Mouse (Mus musculus) heart, postnatal 0 days (tissue): ENCODE data around the gene Rundc1. TPM values are rescaled to one million over a fixed set of nuclear protein-coding genes. Genes with fewer than 3 reads are reported as not detected.
"Not testable (repeated sequence)": the region's sequence is repeated elsewhere in the genome, so short reads cannot be mapped to it uniquely, and the experiment has no call there.

Experiments
- ATAC-seq: fragments of 200-750 bp; cut with Nextera tagmentation; 2 replicates; pipeline ENCODE4 v1.8.0; 2017; ENCODE audit warnings: low read depth, moderate number of reproducible peaks, moderate library complexity; ENCODE audit not compliant: insufficient read depth
- DNase-seq: peaks from one replicate; pipeline ENCODE4 v3.0.0-alpha.2; 2016; ENCODE audit warnings: low spot score
- H3K27ac ChIP-seq: fragments of 300-500 bp; sonication (generic); 2 replicates; pipeline ENCODE4 v1.5.1; 2014; ENCODE audit warnings: low read depth, mild to moderate bottlenecking
- H3K27me3 ChIP-seq: fragments of 300-500 bp; sonication (generic); 2 replicates; pipeline ENCODE4 v1.6.1; 2014; ENCODE audit warnings: low read length, mixed read lengths; ENCODE audit not compliant: control insufficient read depth, insufficient read depth
- H3K36me3 ChIP-seq: fragments of 300-500 bp; sonication (generic); replicated peaks from 2 replicates; pipeline ENCODE4 v1.6.1; 2014; ENCODE audit warnings: low read length, mixed read lengths; ENCODE audit not compliant: control insufficient read depth, insufficient read depth
- H3K4me1 ChIP-seq: fragments of 300-500 bp; sonication (generic); 2 replicates; pipeline ENCODE4 v1.6.1; 2014; ENCODE audit warnings: antibody characterized with exemption; ENCODE audit not compliant: control insufficient read depth, insufficient read depth
- H3K4me2 ChIP-seq: fragments of 300-500 bp; sonication (generic); 2 replicates; pipeline ENCODE4 v1.6.1; 2014; ENCODE audit warnings: low read depth, mild to moderate bottlenecking, low read length, moderate library complexity
- H3K4me3 ChIP-seq: fragments of 300-500 bp; sonication (generic); 2 replicates; pipeline ENCODE4 v1.5.1; 2014; ENCODE audit warnings: low read depth, low read length
- H3K9ac ChIP-seq: fragments of 300-500 bp; sonication (generic); replicated peaks from 2 replicates; pipeline ENCODE4 v1.6.1; 2014; ENCODE audit warnings: low read depth, low read length, mixed read lengths
- H3K9me3 ChIP-seq: fragments of 300-500 bp; sonication (generic); replicated peaks from 2 replicates; pipeline ENCODE4 v1.6.1; 2016; ENCODE audit warnings: low read length; ENCODE audit not compliant: control insufficient read depth
- CTCF ChIP-seq: IDR thresholded peaks from 2 replicates; pipeline ENCODE4 v1.5.1; 2016; ENCODE audit warnings: antibody characterized with exemption, control low read depth, low read depth
- EP300 ChIP-seq: IDR thresholded peaks from 2 replicates; pipeline ENCODE4 v1.6.1; 2016; ENCODE audit warnings: antibody characterized with exemption, low read depth
- WGBS: fragments of 180-500 bp; shearing (Covaris S2); extraction: QIAGEN DNeasy Blood & Tissue Kit; methylation state at CpG from one replicate; pipeline ENCODE4 v1.1.7; 2014; 5-methylcytosine and 5-hydroxymethylcytosine counted together
- polyA plus RNA-seq: library from polyadenylated mRNA; unstranded; fragments of >200 nt; fragmentation: Nextera tagmentation; extraction: Ambion mirVana; gene quantifications from 2 replicates; pipeline ENCODE4 v1.2.1, GENCODE M21; 2015
- total RNA-seq: library from RNA; depleted of rRNA; stranded (reverse); fragments of >200 nt; gene quantifications from 2 replicates; pipeline ENCODE4 v1.2.3, GENCODE M21; 2014; ENCODE audit warnings: low replicate concordance

The Rundc1 gene
- total and polyA plus RNA-seq, 2 experiments from 2014 or later: 7.5 to 11.7 TPM

DNA sequence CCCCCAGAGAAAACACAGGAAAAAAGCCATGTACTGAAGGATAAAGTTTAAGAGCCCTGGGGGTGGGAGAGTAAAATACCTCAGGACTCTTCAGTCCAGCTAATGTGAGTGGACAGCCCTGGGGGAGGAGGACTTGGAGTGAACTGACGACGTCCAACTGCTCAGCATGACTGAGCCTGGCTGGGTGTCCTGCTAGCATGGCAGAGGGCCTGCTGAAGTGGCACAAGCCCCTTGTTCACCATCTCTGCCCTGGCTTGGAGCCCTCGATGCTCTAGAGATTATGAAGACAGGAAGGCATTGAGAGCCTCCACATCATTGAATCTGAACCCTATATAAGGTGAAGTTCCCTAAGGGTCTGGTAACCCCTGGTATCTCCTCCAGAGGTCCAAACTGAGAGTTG is 47.0 kb downstream of the Rundc1 start:
- no peak overlapping the region for H3K9ac ChIP-seq
- 52% methylated on average over 3 of the region's 3 CpGs for WGBS
- no peak overlapping the region for H3K4me2 ChIP-seq
- 0 out of 2 replicates have a peak, but pooled peaks cover 6% of the 10 kb centered on the region for H3K4me1 ChIP-seq
- H3K36me3 ChIP-seq: no peaks in the 10 kb centered on the region
- H3K4me3 ChIP-seq: no peak overlapping the region
- H3K27ac ChIP-seq: no peak overlapping the region
- no peaks in the 10 kb centered on the region for H3K27me3 ChIP-seq
- TF ChIP-seq EP300 (no peak), CTCF (no peak)
- H3K9me3 ChIP-seq: no peaks in the 10 kb centered on the region
- ATAC-seq: no peak
- no peak for DNase-seq

DNA sequence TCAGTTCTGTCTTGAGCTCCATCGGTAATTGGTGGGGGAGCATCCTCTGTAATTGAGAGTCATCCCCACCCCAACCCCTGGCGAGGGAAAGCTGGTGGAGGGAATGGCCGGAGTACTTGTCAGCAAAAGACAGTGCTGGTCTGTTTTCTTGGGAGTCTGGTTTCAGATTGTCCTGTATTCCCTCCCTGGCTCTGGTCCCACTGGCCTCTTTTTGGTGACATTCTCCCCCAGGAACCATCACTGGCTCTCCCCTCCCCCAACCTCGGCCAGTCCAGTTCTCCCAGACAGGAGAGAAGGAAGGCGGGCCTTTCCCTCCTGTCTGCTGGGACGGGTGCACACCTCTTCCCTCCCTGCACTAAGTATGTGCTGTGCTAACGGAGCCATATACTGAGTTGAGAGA is 47.5 kb downstream of the Rundc1 start:
- no peaks in the 10 kb centered on the region for H3K9me3 ChIP-seq
- no peak for ATAC-seq
- H3K4me1 ChIP-seq: 0 out of 2 replicates have a peak, but pooled peaks cover 4% of the 10 kb centered on the region
- H3K36me3 ChIP-seq: no peaks in the 10 kb centered on the region
- TF ChIP-seq EP300 (no peak), CTCF (no peak)
- no peak overlapping the region for H3K27ac ChIP-seq
- H3K9ac ChIP-seq: no peak overlapping the region
- H3K27me3 ChIP-seq: no peaks in the 10 kb centered on the region
- 54% methylated on average over 7 of the region's 7 CpGs for WGBS
- H3K4me2 ChIP-seq: no peak overlapping the region
- H3K4me3 ChIP-seq: no peak overlapping the region
- DNase-seq: no peak

DNA sequence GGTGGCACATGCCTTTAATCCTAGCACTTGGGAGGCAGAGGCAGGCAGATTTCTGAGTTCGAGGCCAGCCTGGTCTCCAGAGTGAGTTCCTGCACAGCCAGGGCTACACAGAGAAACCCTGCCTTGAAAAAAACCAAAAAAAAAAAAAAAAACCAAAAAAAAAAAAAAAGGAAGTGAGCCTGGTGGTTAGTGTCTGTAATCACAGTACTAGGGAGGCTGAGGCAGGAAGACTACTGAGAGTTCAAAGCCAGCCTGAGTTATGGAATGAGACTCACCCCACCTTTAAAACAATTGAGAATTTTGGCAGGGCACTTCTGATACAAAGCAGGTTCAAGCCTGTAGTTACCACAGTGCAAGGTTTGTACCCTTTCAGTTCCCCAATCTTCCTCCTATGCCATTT is 48.8 kb downstream of the Rundc1 start:
- ATAC-seq, H3K4me2 ChIP-seq, DNase-seq, H3K4me3 ChIP-seq, H3K27ac ChIP-seq, H3K36me3 ChIP-seq, H3K9ac ChIP-seq, H3K9me3 ChIP-seq, H3K4me1 ChIP-seq, H3K27me3 ChIP-seq: not testable (repeated sequence)
- WGBS: 62% methylated on average over 1 of the region's 1 CpGs

DNA sequence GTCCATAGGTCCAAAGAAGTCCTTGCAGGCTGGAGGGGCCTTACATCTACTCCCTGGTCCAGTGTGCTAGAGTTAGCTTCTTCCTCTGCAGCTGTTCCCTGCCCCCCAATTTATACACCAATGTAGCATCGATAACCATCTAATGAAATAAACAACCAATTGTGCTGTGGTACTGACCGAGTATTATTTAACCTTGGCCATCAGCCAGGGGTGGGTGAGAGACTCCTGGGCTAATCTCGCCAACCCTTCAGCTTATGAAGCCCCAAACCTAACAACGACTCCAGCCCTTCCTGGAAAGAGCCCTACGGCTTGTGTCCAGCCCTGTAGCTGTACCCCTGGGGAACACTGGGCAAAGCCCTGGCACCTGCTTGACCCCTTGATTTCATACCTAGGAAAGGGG is 49.4 kb downstream of the Rundc1 start:
- Histone ChIP-seq H3K4me2 (no peak overlapping the region), H3K36me3 (no peaks in the 10 kb centered on the region), H3K9me3 (no peaks in the 10 kb centered on the region), H3K4me1 (no peaks in the 10 kb centered on the region), H3K27ac (no peak overlapping the region), H3K9ac (no peak overlapping the region), H3K4me3 (no peak overlapping the region), H3K27me3 (no peaks in the 10 kb centered on the region)
- DNase-seq (no peak), ATAC-seq (no peak)
- WGBS: 58% methylated on average over 5 of the region's 5 CpGs
- TF ChIP-seq CTCF (no peak), EP300 (no peak)

DNA sequence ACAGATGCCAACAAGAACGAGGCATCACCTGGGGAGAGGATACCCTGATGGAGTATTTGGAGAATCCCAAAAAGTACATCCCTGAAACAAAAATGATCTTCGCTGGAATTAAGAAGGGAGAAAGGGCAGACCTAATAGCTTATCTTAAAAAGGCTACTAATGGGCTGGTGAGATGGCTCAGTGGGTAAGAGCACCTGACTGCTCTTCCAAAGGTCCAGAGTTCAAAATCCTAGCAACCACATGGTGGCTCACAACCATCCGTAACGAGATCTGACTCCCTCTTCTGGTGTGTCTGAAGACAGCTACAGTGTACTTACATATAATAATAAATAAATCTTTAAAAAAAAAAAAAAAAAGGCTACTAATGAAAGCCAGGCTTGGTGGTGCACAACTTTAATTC is 51.5 kb downstream of the Rundc1 start:
- WGBS: 79% methylated on average over 4 of the region's 4 CpGs
- ATAC-seq: not testable (repeated sequence)

DNA sequence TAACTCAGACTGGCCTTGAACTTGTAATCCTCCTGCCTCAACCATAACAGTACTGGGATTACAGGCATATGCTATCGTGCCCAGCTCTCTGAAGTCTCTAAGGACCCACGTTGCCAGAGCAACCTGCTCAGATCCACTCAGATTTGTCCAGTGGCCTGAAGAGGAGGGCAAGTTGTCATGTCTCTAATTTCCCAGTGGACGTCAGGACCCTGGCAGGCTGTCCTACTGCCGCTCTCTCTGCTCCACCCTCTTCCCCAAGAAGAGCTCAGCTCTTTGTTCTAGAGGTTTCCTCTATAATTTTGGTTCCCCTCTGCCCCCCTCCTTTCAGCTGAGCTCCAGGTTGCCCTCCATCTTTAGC is 52.3 kb downstream of the Rundc1 start:
- Histone ChIP-seq H3K4me1 (peaks cover 5% of the 10 kb centered on the region; the same call in 1 of the 2 replicates), H3K9ac (no peak overlapping the region), H3K4me3 (no peak overlapping the region), H3K4me2 (no peak overlapping the region), H3K36me3 (no peaks in the 10 kb centered on the region), H3K27ac (no peak overlapping the region), H3K27me3 (no peaks in the 10 kb centered on the region), H3K9me3 (no peaks in the 10 kb centered on the region)
- DNase-seq (no peak), ATAC-seq (no peak)
- TF ChIP-seq EP300: no peak
- no peak for TF ChIP-seq CTCF
- 54% methylated on average over 4 of the region's 4 CpGs for WGBS

More for the DNA sequence above, 51.5 kb downstream of the Rundc1 start:
- DNase-seq, H3K4me3 ChIP-seq, H3K4me2 ChIP-seq, H3K4me1 ChIP-seq, H3K27ac ChIP-seq, H3K9ac ChIP-seq, H3K36me3 ChIP-seq, H3K9me3 ChIP-seq, H3K27me3 ChIP-seq: not testable (repeated sequence)
